Mouse (Mus musculus): Measurements from ENCODE around the gene B4galt4.

- TF ChIP-seq CTCF (IDR thresholded peaks at IDR 0.05; ENCODE audit: insufficient read depth, low read length) (no peak), POLR2A (IDR thresholded peaks at IDR 0.05; ENCODE audit: borderline replicate concordance, extremely low read depth, low read depth, low read length) (no peak)
Measured at GRCm38 (mm10) chr16:38730921-38731320, 11.1 kb upstream of the B4galt4 start.
